Mouse (Mus musculus) intestine, embryonic 14.5 days (tissue): ENCODE results near the gene Acad11. TPM values are rescaled to one million over a fixed set of nuclear protein-coding genes. Genes with fewer than 3 reads are reported as not detected.

ENCODE experiments used
- ATAC-seq: fragments of 200-750 bp; cut with Nextera tagmentation; replicated peaks from 2 replicates; pipeline ENCODE4 v1.8.0; 2017; ENCODE audit warnings: low read depth, moderate number of reproducible peaks, moderate TSS enrichment, moderate library complexity; ENCODE audit not compliant: low FRiP score, low TSS enrichment
- DNase-seq: peaks from one replicate; pipeline ENCODE4 v3.0.0-alpha.2; 2018; ENCODE audit warnings: low spot score
- H3K27ac ChIP-seq: fragments of 300-500 bp; sonication (generic); 2 replicates; pipeline ENCODE4 v1.5.1; 2014; ENCODE audit warnings: low read depth, mild to moderate bottlenecking, control low read depth
- H3K27me3 ChIP-seq: fragments of 300-500 bp; sonication (generic); replicated peaks from 2 replicates; pipeline ENCODE4 v1.6.1; 2014; ENCODE audit warnings: low read length, control low read depth; ENCODE audit not compliant: control insufficient read depth, insufficient read depth
- H3K36me3 ChIP-seq: fragments of 300-500 bp; sonication (generic); 2 replicates; pipeline ENCODE4 v1.6.1; 2014; ENCODE audit warnings: low read length, control low read depth; ENCODE audit not compliant: control insufficient read depth, insufficient read depth
- H3K4me1 ChIP-seq: fragments of 300-500 bp; sonication (generic); replicated peaks from 2 replicates; pipeline ENCODE4 v1.6.1; 2014; ENCODE audit warnings: low read length, control low read depth, mixed read lengths; ENCODE audit not compliant: control insufficient read depth, insufficient read depth
- H3K4me2 ChIP-seq: fragments of 300-500 bp; sonication (generic); 2 replicates; pipeline ENCODE4 v1.6.1; 2014; ENCODE audit warnings: low read length
- H3K4me3 ChIP-seq: fragments of 300-500 bp; sonication (generic); 2 replicates; pipeline ENCODE4 v1.5.1; 2014; ENCODE audit warnings: low read depth, low read length, control low read depth, mixed read lengths
- H3K9ac ChIP-seq: fragments of 300-500 bp; sonication (generic); 2 replicates; pipeline ENCODE4 v1.6.1; 2014; ENCODE audit warnings: mild to moderate bottlenecking, low read length
- H3K9me3 ChIP-seq: fragments of 300-500 bp; sonication (generic); 2 replicates; pipeline ENCODE4 v1.6.1; 2016; ENCODE audit warnings: low read length, control low read depth; ENCODE audit not compliant: control insufficient read depth
- WGBS: fragments of 180-500 bp; shearing (Covaris S2); extraction: QIAGEN DNeasy Blood & Tissue Kit; methylation state at CpG from one replicate; pipeline ENCODE4 v1.1.7; 2014; 5-methylcytosine and 5-hydroxymethylcytosine counted together
- polyA plus RNA-seq: library from polyadenylated mRNA; unstranded; fragments of >200 nt; fragmentation: Nextera tagmentation; extraction: Ambion mirVana; gene quantifications from 2 replicates; pipeline ENCODE4 v1.2.1, GENCODE M21; 2014

Gene Acad11
- polyA plus RNA-seq, 1 experiment from 2014 or later, result 8.3 TPM

GRCm38 (mm10) chr9:104165926-104166325 lies 102.7 kb downstream of the Acad11 start:
- H3K36me3 ChIP-seq, result peaks cover 87% of the 10 kb centered on the region
- no peak overlapping the region for H3K4me3 ChIP-seq
- H3K27me3 ChIP-seq, result no peaks in the 10 kb centered on the region
- ATAC-seq (no peak), DNase-seq (no peak)
- H3K9ac ChIP-seq, result no peak overlapping the region
- H3K4me1 ChIP-seq, result no peaks in the 10 kb centered on the region
- 93% methylated on average over 5 of the region's 5 CpGs for WGBS
- no peak overlapping the region for H3K4me2 ChIP-seq
- no peaks in the 10 kb centered on the region for H3K9me3 ChIP-seq
- no peak overlapping the region for H3K27ac ChIP-seq

GRCm38 (mm10) chr9:104169986-104170385 lies 106.8 kb downstream of the Acad11 start:
- ATAC-seq (no peak), DNase-seq (no peak)
- Histone ChIP-seq H3K27me3 (no peaks in the 10 kb centered on the region), H3K9ac (no peak overlapping the region), H3K4me1 (no peaks in the 10 kb centered on the region), H3K9me3 (no peaks in the 10 kb centered on the region), H3K27ac (no peak overlapping the region), H3K36me3 (peaks cover 87% of the 10 kb centered on the region), H3K4me3 (no peak overlapping the region), H3K4me2 (no peak overlapping the region)
- WGBS, result 91% methylated on average over 10 of the region's 10 CpGs

GRCm38 (mm10) chr9:104171651-104172050 lies 108.5 kb downstream of the Acad11 start:
- Histone ChIP-seq H3K4me1 (no peaks in the 10 kb centered on the region), H3K4me3 (no peak overlapping the region), H3K4me2 (no peak overlapping the region), H3K27me3 (no peaks in the 10 kb centered on the region), H3K9me3 (no peaks in the 10 kb centered on the region), H3K9ac (no peak overlapping the region), H3K27ac (no peak overlapping the region), H3K36me3 (peaks cover 88% of the 10 kb centered on the region)
- ATAC-seq (no peak), DNase-seq (no peak)
- 91% methylated on average over 6 of the region's 6 CpGs for WGBS

GRCm38 (mm10) chr9:104172342-104172741 lies 109.2 kb downstream of the Acad11 start:
- H3K4me3 ChIP-seq, result no peak overlapping the region
- ATAC-seq (no peak), DNase-seq (no peak)
- no peak overlapping the region for H3K4me2 ChIP-seq
- H3K9ac ChIP-seq, result no peak overlapping the region
- 95% methylated on average over 6 of the region's 6 CpGs for WGBS
- no peaks in the 10 kb centered on the region for H3K27me3 ChIP-seq
- H3K36me3 ChIP-seq, result peaks cover 88% of the 10 kb centered on the region
- no peak overlapping the region for H3K27ac ChIP-seq
- no peaks in the 10 kb centered on the region for H3K9me3 ChIP-seq
- H3K4me1 ChIP-seq, result no peaks in the 10 kb centered on the region

Other genes starting within 250 kb of the Acad11 start
- gene Nphp3, start 60.8 kb upstream of the Acad11 start, polyA plus RNA-seq, result 4.2 and 5.1 TPM in 2 replicates
- not detected in 2 replicates for gene Gm28305, start 22.7 kb upstream of the Acad11 start, polyA plus RNA-seq
- 49.2 and 50.3 TPM in 2 replicates for gene Uba5, start 243 bp upstream of the Acad11 start, polyA plus RNA-seq
- gene Ackr4, start 63.6 kb downstream of the Acad11 start, polyA plus RNA-seq, result 1.2 and 1.4 TPM in 2 replicates
- 30.3 and 34.7 TPM in 2 replicates for gene Dnajc13, start 199.6 kb downstream of the Acad11 start, polyA plus RNA-seq